Mouse (Mus musculus): ENCODE measurements at regions not wholly inside any gene's neighbourhood (a gene's known extent, or its start where the extent isn't known, plus 50 kb on each side); places are given as distances from the start of the nearest gene placed in this dataset.
"Not testable (repeated sequence)": the region's sequence is repeated elsewhere in the genome, so short reads cannot be mapped to it uniquely, and the experiment has no call there.

DNA sequence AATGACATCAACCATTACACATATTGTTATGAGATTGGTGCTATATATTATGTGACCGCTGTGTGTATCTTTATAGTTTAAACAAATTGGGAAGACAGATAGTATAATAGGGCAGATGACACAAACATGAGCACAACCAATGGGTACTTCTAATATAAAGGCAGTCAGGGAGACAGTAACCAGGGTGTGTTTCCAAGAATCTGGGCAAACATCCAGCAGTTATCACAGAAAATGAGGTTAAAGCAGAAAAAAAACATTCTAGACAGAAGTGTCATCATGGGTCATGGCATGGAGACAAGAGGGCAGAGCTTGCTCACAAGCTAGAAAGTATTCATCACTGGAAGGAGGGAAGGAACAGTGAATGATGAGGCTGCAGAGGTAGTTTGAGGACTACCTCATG is 129.8 kb upstream of the Arhgap42 start:
- peak in 1 of 2 experiments; percentile 79 for DNase-seq (ENCODE audit: inconsistent age in 2 of 2, low spot score in 1 of 2)

- no peak for DNase-seq (ENCODE audit: inconsistent age in 2 of 2, low spot score in 1 of 2)
Observed at GRCm38 (mm10) chr9:9342456-9343185, 103.7 kb upstream of the Arhgap42 start.

DNA sequence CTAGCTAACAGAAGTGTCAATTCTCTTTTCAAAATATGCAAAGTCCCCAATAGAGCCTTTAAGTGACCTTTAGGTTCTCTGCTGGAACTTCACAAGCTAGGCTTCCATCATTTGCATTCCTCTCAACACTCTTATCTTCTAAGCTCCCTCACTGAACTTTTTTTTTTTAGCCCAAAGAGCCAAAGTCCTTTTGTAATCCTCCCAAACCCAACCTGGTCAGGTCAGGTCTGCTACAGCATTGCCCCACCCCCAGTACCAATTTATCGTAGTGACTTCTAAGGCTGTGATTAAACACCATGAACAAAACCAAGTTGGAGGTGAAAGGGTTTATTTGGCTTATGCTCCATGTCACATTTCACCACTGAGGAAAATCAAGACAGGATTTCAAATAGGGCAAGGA is 79.7 kb upstream of the Arhgap42 start:
- DNase-seq (ENCODE audit: inconsistent age in 2 of 2, low spot score in 1 of 2): no peak

- no peak for DNase-seq (ENCODE audit: inconsistent age in 2 of 2, low spot score in 1 of 2)
Observed at GRCm38 (mm10) chr9:9316021-9316420, 77.1 kb upstream of the Arhgap42 start.

- DNase-seq (ENCODE audit: inconsistent age in 2 of 2, low spot score in 1 of 2): no peak
Observed at GRCm38 (mm10) chr9:9312274-9312673, 73.4 kb upstream of the Arhgap42 start.

DNA sequence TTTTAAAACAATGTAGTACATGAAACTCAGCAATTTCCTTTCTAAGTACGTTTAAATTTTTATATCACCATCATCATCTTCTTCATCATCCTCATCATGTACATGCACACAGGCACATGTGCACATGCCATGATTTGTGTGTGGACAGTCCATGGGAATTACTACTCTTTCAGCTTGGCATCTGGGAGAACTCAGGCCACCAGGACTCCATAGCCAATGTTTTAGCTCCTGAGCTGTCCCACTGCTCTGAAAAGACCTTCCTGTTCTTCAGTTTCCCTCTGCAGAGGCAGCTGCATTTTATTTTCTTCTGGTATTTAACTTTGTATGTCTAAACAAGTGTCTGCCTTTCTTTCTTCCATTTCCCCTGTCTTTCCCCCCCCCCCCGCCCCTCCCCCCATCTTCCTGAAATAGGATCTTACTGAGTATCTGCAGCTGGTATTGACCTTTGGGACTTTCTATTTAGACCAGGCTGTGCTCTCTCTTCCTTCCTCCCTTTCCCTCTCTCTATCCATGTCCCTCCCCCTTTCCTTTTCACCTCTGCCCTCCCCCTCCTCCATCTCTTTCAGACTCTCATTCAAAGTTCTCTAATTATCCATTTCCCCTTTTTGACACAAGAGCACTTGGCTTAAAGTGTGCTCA is 72.8 kb upstream of the Arhgap42 start:
- no peak for DNase-seq (ENCODE audit: inconsistent age in 2 of 2, low spot score in 1 of 2)

- not testable (repeated sequence) for DNase-seq (ENCODE audit: inconsistent age in 2 of 2, low spot score in 1 of 2)
Observed at GRCm38 (mm10) chr9:9311040-9311583, 72.2 kb upstream of the Arhgap42 start.

- no peak for DNase-seq (ENCODE audit: inconsistent age in 2 of 2, low spot score in 1 of 2)
Observed at GRCm38 (mm10) chr9:9290767-9291166, 51.9 kb upstream of the Arhgap42 start.

DNA sequence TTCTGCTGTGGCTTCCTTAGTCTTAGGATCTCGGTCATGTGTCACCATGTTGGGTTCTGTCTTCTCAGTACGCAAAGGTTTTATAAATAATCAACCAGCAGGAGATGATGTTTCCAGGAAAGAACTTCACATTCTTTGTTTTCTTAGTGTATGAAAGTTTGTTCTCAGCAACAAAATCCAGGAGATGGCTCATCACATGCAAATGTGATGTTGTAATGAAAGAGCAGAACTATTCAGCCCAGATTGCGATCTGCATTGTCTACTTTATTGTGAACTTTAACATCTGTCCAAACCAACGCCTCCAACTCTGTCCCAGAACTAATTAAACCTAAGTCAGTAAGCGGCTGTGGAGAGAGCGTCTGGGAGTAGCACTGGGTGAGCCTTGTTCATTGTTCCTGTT is 50.7 kb upstream of the Arhgap42 start:
- DNase-seq (ENCODE audit: inconsistent age in 2 of 2, low spot score in 1 of 2): no peak

Data from adrenal gland, adult (tissue).